Mouse (Mus musculus) megakaryocyte, embryonic 14.5 days (primary cell): Measurements from ENCODE around the gene Casp8. TPM values are rescaled to one million over a fixed set of nuclear protein-coding genes. Genes with fewer than 3 reads are reported as not detected.
A peak's percentile ranks its signal among the peaks of the same experiment; 100 is the strongest.
"Not testable (repeated sequence)": the region's sequence is repeated elsewhere in the genome, so short reads cannot be mapped to it uniquely, and the experiment has no call there.

Experiments
- H3K27me3 ChIP-seq: replicated peaks from 2 replicates; pipeline ENCODE3; 2012; ENCODE audit warnings: inconsistent platforms
- H3K36me3 ChIP-seq: replicated peaks from 2 replicates; pipeline ENCODE3; 2012; ENCODE audit warnings: low read length, inconsistent platforms, mixed read lengths
- H3K4me1 ChIP-seq: 2 replicates; pipeline ENCODE4 v1.6.1; 2012; ENCODE audit warnings: inconsistent platforms
- H3K4me3 ChIP-seq: replicated peaks from 2 replicates; pipeline ENCODE3; 2012; ENCODE audit warnings: moderate library complexity, mild to moderate bottlenecking, inconsistent platforms
- H3K9me3 ChIP-seq: 2 replicates; pipeline ENCODE4 v1.6.1; 2012; ENCODE audit warnings: inconsistent platforms
- FLI1 ChIP-seq: IDR thresholded peaks from 2 replicates; pipeline ENCODE4 v1.6.1; 2012; ENCODE audit warnings: low read length, inconsistent platforms, mixed read lengths
- GATA1 ChIP-seq: IDR thresholded peaks from 3 replicates; pipeline ENCODE4 v1.6.1; 2012; ENCODE audit warnings: mixed read lengths, low read length, inconsistent platforms, borderline replicate concordance
- polyA plus RNA-seq: library from polyadenylated mRNA; stranded (reverse); fragments of >175 nt; gene quantifications from 2 replicates; pipeline ENCODE4 v1.2.3, GENCODE M21; 2012; ENCODE audit warnings: low replicate concordance; ENCODE audit not compliant: insufficient read depth

The Casp8 gene
- polyA plus RNA-seq, result 2.4 TPM in 1 of 2 replicates, not detected in the other

DNA sequence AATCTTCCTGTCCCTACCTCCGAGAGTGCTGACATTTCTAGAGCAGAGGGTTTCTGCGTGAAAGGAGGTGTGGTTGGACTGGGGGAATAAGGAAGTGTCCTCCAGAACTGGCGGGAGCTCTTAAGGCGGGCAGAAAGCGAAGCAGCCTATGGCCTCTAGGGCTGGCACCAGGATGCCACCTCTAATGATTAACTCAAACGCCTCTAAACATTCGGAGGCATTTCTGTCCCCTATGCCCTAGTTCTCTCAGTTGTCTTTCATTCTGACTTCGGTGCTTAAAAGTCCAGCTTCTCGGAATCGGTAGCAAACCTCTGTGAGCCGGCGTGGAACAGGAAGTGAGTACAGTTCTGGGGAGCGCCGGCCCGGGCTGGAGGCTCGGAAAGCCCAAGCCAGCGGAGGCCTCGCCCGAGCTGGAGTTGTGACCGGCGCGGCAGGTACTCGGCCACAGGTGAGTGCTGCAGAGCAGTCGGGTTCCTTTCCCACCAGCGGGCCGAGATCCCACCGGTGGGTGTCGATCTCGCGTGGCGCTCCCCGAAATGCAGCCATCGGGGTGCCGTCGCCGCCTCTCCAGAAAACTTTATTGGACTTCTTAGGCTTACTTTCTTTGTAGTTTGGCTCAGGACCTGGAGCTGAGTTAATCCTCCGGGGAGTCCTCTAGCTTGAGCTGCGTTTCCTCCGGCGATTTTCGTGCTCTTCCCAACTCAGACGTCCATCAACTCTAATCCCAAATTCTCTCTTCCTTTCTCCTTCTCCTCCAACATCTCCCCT, at the start of gene Casp8:
Casp8 (plus strand) TSS at position 84 of the 768 bp plus-strand sequence.
- TF ChIP-seq FLI1 (no peak), GATA1 (no peak)
- H3K4me3 ChIP-seq, result peak within 1 kb of the TSS; percentile 96

DNA sequence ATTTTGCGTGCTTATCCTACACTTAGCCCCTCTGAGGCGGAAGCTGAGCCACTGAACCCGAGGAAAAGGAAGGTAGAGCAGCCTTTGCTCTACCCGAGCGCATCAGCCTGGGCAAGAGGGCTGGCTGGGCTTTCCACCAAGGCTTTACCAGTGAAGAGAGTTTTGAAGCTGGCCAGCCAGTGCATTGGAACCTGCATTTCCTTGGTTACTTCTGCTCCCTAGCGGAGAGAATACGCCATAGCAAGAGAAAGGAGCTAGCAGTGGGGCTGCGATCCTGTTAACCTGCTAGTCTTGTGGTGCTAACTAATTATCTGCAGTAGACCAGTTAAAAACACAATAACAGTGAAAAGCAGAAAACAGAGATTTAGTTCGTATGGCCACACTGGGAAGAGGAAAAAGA, 48.3 kb upstream of the Casp8 start:
- peaks cover 77% of the 10 kb centered on the region for H3K36me3 ChIP-seq
- H3K4me3 ChIP-seq, result no peak overlapping the region
- H3K4me1 ChIP-seq, result peaks cover 40% of the 10 kb centered on the region
- TF ChIP-seq FLI1 (no peak), GATA1 (no peak)
- H3K27me3 ChIP-seq, result no peaks in the 10 kb centered on the region
- no peaks in the 10 kb centered on the region for H3K9me3 ChIP-seq

More for the DNA sequence above, at the start of gene Casp8:
- peaks cover 5% of the 10 kb centered on the region; the same call in 1 of the 2 replicates for H3K9me3 ChIP-seq
- peaks cover 34% of the 10 kb centered on the region for H3K4me1 ChIP-seq
- H3K36me3 ChIP-seq, result peaks cover 21% of the 10 kb centered on the region
- H3K27me3 ChIP-seq, result no peaks in the 10 kb centered on the region

DNA sequence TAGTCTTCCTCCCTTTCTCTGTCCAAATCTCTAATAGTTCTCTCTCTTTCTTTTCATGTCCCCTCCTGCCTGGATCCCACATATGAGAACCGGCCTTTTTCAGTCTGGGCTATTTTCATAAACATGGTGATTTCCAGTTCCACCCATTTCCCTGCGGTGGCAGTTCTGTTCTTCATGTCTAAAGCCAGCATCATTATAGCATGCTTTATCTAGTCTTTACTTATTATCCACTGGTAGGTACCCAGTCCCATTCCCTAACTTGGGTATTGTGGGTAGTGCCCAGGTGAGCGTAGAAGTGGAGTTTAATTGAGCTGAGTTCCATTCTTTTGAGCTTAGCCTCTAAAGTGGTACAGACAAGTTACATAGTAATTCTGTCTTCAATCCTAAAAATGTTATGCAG, 35.7 kb upstream of the Casp8 start:
- TF ChIP-seq FLI1 (no peak), GATA1 (no peak)
- Histone ChIP-seq H3K36me3 (peaks cover 64% of the 10 kb centered on the region), H3K4me3 (no peak overlapping the region), H3K4me1 (peaks cover 20% of the 10 kb centered on the region), H3K27me3 (no peaks in the 10 kb centered on the region), H3K9me3 (no peaks in the 10 kb centered on the region)

DNA sequence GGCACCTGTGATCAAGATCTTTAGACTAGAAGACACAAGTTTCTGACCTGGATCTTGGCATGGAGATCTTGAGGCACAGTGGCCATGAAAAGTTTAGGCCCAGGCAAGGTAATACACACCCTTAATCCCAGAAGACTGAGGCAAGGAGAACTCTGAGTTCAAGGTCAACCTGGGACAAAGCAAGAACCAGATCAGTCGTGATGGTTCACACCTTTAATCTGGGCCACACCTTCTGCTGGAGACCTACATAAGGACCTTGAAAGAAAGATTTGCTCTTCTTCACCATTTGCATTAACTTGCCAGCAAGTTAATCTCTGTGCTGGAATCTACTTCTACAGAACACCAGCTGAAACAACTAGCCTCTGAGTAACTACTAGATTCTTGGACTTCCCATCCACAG, 34.6 kb upstream of the Casp8 start:
- peaks cover 52% of the 10 kb centered on the region for H3K36me3 ChIP-seq

DNA sequence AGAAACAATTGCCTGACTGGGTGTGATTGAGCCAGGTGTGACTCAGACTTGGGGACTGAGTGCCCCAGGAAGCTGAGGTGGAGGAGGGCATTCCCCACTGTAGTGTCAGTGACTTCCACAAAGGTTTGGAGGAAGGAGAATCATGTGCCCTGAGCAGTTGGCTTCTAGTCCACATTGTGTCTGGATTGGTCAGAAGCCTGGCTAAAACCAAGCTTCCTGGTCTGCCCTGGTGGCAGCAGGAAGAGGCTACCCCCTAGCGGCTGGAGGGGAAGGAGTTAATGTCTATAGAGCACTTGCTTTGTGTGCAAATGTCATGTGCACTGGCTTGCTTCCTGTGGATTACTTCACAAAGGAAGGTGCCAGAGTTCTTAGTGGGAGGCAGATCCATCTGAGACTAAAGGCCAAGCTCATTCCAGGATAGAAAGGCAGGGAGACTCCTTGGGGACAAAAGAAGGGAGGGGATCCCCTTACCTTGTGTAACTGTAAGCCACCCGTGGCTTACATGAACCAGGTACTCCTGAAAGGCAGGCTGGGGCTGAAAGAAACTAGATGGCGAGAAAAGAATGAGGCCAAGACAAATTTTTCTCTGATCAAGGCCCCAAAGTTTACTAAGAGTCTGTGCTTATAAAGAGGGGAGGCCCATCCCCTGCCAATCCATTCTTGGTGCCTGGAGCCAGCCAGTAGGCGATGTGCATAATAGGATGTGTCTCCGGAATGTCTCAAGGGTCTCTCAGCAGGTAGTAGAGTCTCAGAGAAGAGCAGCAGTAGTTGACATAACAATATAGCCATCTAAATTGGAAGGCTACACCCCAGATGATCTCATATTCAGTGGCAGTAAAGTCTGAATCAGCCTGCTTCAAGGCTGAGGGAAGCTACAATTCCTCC, 33.5 kb upstream of the Casp8 start:
- not testable (repeated sequence) for H3K9me3 ChIP-seq, H3K4me3 ChIP-seq, H3K27me3 ChIP-seq
- Histone ChIP-seq H3K4me1 (peaks cover 18% of the 10 kb centered on the region), H3K36me3 (peaks cover 43% of the 10 kb centered on the region)

More for the DNA sequence above, 34.6 kb upstream of the Casp8 start:
- Histone ChIP-seq H3K4me1 (peaks cover 18% of the 10 kb centered on the region), H3K9me3 (no peaks in the 10 kb centered on the region), H3K4me3 (no peak overlapping the region), H3K27me3 (no peaks in the 10 kb centered on the region)
- TF ChIP-seq GATA1, result no peak
- no peak for TF ChIP-seq FLI1

DNA sequence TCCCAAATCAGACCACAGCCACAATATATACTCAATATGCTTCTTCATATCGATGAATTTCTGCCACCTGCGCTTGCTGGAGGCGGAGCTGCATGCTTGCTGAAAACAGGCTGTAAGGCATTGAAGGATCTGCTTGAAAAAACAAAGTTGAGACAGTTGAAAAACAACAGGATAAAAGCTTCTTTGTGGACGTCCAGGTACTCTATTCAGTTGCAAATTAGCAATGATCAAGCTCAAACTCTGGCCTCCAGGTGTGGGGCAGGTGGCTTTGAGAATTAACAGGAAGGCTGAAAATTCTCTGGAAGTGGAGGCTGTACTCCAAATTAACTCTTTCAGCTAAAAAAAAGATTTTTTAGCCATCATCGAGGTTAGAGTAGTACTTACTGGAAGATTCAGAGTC, 32.6 kb upstream of the Casp8 start:
- H3K9me3 ChIP-seq, result no peaks in the 10 kb centered on the region
- peaks cover 18% of the 10 kb centered on the region for H3K4me1 ChIP-seq
- no peak overlapping the region for H3K4me3 ChIP-seq
- peaks cover 37% of the 10 kb centered on the region for H3K36me3 ChIP-seq
- TF ChIP-seq FLI1 (no peak), GATA1 (no peak)
- H3K27me3 ChIP-seq, result no peaks in the 10 kb centered on the region

DNA sequence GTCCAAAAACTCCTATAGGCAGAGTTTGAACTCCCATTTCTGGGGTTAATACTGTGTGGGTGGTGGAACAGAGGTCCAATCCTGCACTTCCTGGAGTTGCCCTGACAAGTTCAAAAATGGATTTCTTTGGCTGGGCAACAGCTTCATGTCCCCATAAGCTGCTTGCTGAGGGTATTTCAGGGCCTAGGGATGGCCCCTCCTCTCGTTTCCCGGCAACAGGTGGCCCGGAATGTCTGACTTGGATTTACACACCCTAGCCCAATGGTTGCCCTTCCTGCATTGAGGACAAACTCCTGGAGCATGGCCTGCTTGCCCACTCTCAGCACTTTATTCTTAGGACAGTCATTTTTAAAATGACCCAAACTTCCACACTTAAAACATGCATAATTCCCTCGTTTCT, 28.7 kb upstream of the Casp8 start:
- not testable (repeated sequence) for H3K4me1 ChIP-seq, H3K36me3 ChIP-seq, H3K27me3 ChIP-seq, H3K4me3 ChIP-seq, H3K9me3 ChIP-seq

DNA sequence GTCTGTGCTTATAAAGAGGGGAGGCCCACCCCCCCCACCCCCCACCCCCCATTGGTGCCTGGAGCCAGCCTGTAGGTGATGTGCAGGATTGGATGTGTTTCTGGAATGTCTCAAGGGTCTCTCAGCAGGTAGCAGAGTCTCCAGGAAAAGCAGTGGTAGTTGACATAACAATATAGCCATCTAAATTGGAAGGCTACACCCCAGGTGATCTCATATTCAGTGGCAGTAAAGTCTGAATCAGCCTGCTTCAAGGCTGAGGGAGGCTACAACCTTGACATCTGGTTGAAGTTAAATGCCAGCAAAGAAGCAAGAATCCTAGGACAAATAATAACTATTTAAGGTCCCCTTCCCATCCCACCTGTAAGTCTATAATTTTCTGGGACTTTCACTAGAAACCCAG, 26.0 kb upstream of the Casp8 start:
- Histone ChIP-seq H3K4me1 (peaks cover 18% of the 10 kb centered on the region), H3K9me3 (no peaks in the 10 kb centered on the region), H3K4me3 (no peak overlapping the region), H3K36me3 (no peaks in the 10 kb centered on the region), H3K27me3 (no peaks in the 10 kb centered on the region)
- no peak for TF ChIP-seq FLI1
- TF ChIP-seq GATA1, result no peak

DNA sequence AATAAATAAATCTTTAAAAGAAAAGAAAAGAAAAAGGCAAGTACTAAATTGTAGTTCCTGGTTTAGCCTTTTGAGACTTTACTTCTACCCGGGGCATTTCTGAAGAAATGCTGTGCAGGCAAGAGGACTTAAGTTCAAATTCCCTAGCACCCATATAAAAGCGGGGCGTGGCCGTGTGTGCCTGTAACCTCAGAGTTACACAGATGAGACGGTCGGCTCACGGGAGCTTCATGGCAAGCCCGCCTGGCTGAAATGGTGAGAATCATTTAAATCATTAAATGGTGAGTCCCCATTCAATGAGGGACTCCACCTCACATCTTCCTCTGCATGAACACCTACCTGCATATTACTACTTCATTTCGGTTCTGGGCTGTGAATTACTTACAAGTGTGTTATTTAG, 25.5 kb upstream of the Casp8 start:
- Histone ChIP-seq H3K27me3 (no peaks in the 10 kb centered on the region), H3K36me3 (no peaks in the 10 kb centered on the region), H3K9me3 (no peaks in the 10 kb centered on the region), H3K4me3 (no peak overlapping the region), H3K4me1 (peaks cover 24% of the 10 kb centered on the region)
- no peak for TF ChIP-seq GATA1
- no peak for TF ChIP-seq FLI1

DNA sequence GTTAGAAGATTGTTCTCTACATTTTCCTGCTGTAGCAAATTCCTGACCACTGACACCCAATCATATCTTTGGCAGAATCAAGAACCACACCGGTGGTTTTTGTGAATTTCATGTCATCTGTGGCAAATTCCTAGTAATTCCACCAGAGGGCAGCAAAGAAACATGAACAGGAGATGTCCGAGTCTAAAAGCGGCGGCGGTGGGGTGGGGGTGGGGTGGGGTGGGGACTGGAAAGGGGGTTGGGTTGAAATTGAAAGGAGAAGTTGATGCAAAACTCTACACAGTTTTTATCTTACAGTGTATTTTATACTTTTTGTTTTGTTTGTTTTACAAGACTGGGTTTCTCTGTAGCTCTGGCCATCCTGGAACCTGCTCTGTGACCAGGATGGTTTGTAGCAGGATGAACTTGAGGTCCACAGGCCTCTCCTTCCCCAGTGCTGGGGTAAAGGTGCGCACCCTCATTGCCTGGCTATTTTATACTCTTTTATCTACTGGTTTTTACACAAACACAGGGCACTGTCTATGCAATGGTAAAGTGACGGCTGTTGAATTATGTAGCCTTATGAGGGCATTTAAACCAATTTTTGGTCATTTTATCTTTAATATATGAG, 25.0 kb upstream of the Casp8 start:
- Histone ChIP-seq H3K9me3 (no peaks in the 10 kb centered on the region), H3K36me3 (no peaks in the 10 kb centered on the region), H3K4me1 (peaks cover 25% of the 10 kb centered on the region), H3K27me3 (no peaks in the 10 kb centered on the region), H3K4me3 (peak overlapping the region; percentile 29)
- no peak for TF ChIP-seq GATA1
- TF ChIP-seq FLI1, result no peak
